Mouse (Mus musculus) effector memory CD4-positive, alpha-beta T cell, adult 5 months (primary cell): ENCODE data around the gene Ccdc130. TPM values are rescaled to one million over a fixed set of nuclear protein-coding genes. Genes with fewer than 3 reads are reported as not detected.

Experiments
- polyA plus RNA-seq: library from polyadenylated mRNA; unstranded; fragments of 100-300 nt; shearing (Covaris generic); gene quantifications from one replicate; pipeline ENCODE4 v1.2.1, GENCODE M21; 2017

Gene Ccdc130
- 19.3 TPM for polyA plus RNA-seq

DNA sequence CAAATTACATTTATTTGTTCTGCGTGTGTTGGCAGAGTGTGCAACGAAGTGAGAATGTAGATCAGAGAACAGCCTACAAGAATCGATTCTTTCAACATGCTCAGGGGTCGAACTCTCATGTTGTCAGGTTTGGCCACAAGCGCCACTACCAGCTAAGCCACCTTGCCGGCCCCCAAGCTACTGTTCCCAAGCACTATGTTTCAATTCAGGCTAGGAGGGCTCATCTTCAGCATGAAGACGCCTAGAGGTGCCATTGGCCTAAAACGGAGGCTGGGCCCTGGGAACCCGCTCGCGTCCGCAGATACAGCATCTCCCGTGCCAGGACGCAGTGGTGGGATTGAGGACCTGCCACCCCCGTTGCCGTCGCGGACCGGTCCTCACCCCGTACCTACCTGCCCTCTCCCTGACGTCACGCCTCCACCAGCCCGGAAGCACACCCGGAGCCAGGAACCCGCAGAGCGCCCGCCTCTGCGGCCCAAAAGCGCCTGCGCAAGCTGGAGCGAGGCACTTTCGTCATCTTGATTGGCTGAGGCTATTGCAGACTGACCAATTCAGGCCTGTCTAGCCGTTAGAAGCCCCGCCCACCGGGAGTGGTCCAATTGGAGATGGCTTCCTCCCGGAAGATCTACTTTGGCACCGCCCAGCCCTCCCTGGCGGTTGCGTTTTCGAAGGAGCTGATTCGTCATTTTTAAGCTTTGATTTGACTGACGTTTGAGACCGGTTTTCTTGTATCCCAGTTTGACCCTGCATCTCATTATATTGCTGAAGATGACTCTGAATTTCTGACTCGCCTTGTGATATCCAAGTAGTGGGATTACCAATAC is at the start of gene Ccdc130:
Gene Ccdc130 (minus strand): TSS at position 431 of the 824 bp plus-strand sequence.

DNA sequence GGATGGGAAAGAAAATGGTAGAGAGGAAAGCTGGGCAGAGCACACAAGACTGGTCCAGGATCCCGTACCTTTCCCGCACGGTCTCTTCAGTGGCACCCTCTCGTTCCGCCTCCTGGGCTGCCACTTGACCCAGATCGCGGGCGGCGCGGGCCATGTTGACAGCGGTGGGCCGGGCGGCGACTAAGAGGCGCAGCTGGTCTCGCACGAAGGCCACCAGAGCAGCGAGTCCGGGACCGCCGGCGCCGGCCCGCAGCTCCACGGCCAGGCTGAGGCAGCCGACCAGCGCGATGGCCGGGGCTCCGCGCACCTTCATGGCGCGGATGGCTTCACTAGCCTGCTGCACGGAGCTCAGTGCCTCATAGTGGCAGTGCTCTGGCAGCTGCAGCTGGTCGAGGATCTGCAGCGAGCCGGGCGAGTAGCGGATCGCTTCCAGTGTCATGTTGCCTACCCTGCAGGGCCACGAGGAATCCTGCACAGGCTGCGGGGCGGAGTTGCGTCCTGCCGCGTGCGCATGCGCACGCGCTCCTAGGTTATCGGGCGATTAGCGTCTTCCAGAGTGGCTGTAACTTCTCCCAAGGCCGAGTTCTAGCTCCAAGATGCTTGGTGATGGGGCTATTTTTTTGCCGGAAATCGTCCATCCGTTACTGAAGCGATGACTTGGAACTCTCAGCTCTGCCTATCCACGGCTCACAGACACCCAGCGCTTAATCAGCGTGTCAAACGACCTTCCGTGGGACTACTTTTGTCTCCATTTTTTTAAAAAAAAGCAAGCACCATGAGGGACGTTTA is 13.2 kb downstream of the Ccdc130 start, which contains the start of gene Mri1:
Gene Mri1 (minus strand): TSS at position 505 of the 789 bp plus-strand sequence.

DNA sequence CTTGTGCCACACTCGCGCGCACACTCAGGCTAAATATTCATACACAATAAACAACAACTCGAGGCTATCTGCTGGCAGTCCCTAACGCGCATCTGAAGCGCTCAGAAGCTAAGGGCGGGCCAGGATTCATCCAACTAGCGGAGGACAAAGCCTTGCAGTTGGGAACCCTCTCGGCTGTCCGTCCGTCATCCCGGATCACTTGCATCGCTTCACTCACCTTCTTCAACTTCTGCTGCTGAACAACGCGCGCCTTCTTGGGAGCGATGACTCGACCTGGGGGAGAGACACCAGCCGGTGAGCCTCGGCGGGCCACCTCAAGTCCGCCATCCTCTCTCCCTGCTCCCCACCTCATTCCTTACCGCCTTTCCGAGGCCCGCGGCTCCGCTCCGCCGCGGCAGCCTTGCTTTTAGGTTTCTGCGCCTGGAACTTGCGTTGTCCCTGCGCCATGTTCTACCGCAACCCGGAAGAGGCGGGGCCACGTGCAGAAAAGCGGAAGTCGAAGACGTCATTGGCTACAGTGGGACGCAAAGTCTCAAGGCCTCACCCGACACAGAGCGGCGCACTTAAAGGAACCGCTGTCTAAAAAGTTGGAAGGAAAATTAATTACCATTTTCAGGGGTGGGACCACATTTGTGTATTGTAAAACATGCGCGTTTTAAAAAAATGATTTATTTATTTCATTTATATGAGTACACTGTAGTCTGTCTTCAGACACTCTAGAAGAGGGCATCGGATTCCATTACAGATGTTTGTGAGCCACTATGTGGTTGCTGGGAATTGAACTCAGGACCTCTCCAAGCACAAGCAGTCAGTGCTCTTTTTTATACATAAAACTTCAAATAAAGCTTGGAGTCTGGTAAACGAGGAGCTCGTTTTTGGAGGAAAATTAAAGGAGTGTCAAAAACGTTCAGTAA is 20.7 kb downstream of the Ccdc130 start, which contains the start of gene D8Ertd738e:
Gene D8Ertd738e (minus strand): TSS at position 463 of the 914 bp plus-strand sequence.

DNA sequence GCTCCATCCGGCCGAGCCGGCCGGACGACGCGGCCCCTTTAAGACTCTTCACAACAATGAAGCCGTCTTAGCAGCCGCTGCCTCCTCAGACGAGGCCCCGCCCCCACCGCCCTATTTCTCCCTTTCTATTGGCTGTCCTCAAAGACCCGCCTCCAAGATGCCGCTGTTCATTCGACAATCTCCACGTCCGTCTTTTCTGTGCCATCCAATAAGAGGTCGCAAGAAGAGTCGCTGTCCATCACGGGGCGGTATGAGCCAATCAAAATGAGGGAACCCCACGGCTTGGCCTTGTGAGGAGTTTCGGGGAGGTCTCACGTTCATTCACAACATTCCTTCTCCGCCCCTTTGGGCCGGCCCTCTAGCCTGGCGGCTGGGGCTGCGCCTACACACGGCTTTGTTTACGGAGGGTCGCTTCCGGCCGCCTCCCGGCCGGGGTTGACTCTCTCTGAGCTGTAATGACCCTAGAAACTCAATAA is 33.1 kb downstream of the Ccdc130 start, which contains the start of gene Zswim4:
Gene Zswim4 (minus strand): TSS at position 58 of the 476 bp plus-strand sequence.

Other genes with a start within 250 kb of the Ccdc130 start
- gene Palm3, start 248.9 kb downstream of the Ccdc130 start, polyA plus RNA-seq: 7.7 TPM
- gene Il27ra, start 227.8 kb downstream of the Ccdc130 start, polyA plus RNA-seq: 221 TPM
- gene Rln3, start 225.4 kb downstream of the Ccdc130 start, polyA plus RNA-seq: 1.6 TPM
- 1.7 TPM for gene Gm10643, start 205.2 kb downstream of the Ccdc130 start, polyA plus RNA-seq
- gene Rfx1, start 203.5 kb downstream of the Ccdc130 start, polyA plus RNA-seq: 34.0 TPM
- gene Dcaf15, start 165.6 kb downstream of the Ccdc130 start, polyA plus RNA-seq: 31.7 TPM
- 30.8 TPM for gene Podnl1, start 144.4 kb downstream of the Ccdc130 start, polyA plus RNA-seq
- gene Cc2d1a, start 122.4 kb downstream of the Ccdc130 start, polyA plus RNA-seq: 43.2 TPM
- gene 4930432K21Rik, start 122.4 kb downstream of the Ccdc130 start, polyA plus RNA-seq: 0.56 TPM
- gene Nanos3, start 85.2 kb downstream of the Ccdc130 start, polyA plus RNA-seq: not detected
- gene Zswim4, start 33.3 kb downstream of the Ccdc130 start, polyA plus RNA-seq: 53.2 TPM
- 577 TPM for gene D8Ertd738e, start 20.7 kb downstream of the Ccdc130 start, polyA plus RNA-seq
- gene Mri1, start 13.1 kb downstream of the Ccdc130 start, polyA plus RNA-seq: 117 TPM
- 7.6 TPM for gene Cacna1a, start 118.1 kb upstream of the Ccdc130 start, polyA plus RNA-seq